Mouse (Mus musculus): ENCODE results near the gene Cpxm2.

The Cpxm2 gene

DNA sequence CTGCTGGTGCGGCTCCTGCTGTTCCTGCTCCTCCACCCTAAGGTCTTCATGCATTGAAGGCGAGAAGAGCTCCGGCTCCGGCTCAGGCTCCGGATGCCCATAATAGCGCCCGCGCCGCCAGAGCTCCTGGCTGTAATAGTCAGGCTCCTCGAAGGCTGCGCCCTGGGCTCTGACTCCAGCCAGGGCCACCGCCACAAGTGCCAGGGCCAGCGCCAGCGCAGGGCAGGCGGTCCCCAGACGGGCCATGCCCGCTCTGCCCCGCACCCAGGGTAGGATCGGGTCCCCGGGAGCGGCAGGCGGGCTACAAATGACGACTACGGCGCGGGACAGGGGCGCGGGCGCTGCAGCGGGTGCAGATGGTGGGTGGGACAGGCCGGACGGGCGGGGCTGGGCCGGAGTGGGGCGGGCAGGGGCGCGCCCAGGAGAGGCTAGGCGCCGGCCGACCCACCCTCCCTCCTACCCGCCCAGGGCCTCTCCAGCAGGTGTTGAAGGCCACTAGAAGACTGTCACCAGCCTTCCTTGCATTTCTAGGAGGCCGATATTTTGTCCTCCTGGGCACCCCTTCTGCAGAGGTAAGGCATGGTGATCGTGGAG, at the start of gene Cpxm2:
Cpxm2 (minus strand) TSS at position 372 of the 594 bp plus-strand sequence.
- no peak for DNase-seq (ENCODE audit: low read depth, low spot score)

DNA sequence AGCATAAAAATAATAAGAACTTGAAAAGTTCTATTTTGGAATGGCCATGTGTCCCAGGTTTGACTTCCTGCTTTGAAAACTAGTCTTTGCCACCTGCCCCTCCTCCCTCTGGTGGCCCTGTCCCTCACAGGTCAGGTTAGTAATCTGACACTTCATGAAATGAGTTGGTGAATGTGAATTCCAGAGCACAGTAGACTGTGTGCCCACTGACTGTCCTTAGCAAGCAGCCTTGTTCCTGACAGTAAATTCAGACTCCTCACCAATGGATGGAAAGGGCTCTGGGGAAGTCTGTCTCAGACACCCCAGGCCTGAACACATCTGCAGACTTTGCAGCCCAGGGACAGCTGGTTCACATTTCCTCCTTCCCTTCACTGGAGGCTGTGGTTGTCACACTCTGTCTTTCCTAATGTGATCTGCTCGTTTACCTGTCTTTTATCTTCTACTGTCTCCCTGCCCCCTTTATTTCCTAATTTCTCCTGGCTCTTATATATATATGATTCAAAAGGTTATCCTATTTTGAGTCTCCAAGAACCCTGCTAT, 49.6 kb upstream of the Cpxm2 start:
- DNase-seq (ENCODE audit: low read depth, low spot score), result peak; percentile 63

DNA sequence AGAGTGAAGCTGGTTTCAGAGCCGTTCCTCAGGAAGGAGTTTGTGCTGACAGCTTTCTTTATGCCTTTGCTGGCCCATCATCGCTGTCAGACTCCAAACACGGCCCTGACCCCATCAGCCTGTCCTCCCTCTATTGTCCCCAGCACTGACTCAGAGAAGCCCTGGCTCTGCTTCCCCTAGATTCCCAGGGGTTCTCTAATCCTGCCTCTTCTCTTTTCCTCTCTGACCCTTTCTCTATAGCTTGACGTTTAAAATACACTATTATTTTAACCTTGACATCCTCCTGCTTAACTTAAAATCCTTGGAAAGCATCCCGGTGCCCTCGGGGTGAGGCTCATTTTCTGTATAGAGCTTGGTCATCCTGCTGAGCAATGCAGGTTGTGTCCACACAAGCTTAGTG, 45.1 kb upstream of the Cpxm2 start:
- DNase-seq (ENCODE audit: low read depth, low spot score), result no peak

DNA sequence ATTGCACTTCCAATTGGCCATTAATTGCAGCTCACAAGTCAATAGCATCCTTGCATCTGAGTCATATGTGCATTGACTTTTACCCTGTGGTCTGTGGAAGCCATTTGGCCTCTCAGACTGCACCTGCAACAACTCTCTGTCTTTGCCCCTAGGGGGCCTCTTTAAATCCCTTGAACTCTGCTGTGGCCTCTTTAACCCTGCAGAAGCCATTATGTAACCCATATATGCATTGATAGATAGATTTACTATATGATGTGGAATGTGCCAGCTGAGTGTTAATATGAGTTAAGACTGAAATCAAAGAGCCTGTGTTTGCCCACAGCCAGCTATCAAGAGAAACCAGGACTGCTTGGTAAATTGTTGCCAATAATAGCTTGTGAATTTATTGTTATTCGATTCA, 44.3 kb upstream of the Cpxm2 start:
- peak; percentile 44 for DNase-seq (ENCODE audit: low read depth, low spot score)

DNA sequence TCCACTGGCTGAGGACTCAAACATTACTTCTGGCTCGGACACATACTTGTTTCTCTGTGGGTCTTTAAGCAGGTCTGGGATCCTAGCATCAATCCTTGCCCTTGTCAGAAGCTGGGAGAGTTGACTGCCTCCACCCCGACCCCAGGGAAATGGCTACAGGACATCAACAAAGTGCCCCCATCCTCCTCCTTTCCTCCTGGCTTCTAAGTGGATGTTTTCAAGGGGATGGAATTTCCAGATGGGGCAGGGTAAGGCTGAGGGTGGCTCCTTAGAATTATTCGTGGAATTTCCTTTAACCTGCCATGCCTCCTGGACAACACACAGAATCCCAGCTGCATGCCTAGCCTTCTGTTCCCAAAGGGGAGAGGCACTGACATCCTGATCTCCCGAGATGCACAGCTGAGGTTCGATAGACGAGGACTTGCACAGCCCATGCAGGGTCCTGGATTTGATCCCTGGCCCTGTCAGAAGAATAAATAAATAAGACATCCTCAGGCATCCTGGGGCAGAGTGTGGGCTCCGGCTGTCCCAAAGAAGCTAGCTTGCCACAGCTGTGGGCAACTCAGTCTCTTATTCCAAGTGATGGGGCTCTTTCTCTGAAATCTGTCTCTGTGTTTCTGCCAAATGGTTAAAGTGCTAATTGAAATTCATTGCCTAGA, 43.4 kb upstream of the Cpxm2 start:
- DNase-seq (ENCODE audit: low read depth, low spot score), result peak; percentile 59

DNA sequence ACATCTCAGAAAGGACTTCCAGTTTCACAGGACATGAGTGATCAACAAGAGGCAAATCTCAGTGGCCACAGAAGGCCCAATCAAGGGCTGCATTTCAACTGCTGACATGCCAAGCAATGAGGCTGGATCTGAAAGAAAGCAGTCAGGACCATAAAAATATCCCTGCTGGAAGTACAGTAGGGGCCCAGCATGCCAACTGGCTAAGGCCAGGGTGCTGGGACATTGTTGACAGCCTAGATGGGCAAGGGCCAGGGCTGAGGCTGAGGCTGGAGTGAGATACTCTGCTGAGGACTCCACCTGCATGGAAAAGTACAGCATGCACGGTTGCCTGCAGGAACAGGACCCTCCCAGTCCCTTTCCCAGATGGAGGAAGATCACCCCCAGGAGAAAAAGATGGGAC, 42.0 kb upstream of the Cpxm2 start:
- no peak for DNase-seq (ENCODE audit: low read depth, low spot score)

DNA sequence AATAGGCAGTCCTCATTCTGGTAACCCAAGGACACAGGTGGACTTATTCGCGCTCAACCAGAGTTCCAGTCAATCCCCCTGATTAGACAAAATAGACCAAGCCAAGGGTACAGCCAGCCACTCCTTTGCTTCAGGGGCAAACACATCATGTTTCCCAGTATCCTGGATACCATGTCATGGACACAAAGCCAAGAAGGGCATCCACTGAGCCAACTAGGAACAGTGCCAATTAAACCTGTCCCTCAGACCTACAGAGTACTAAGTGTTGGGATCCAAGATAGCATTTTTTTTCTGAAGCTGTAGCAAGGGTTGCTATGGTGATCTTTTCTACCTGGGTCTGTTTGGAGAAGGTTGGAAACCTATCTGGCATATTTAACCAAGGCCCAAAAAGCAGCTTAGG, 39.1 kb upstream of the Cpxm2 start:
- DNase-seq (ENCODE audit: low read depth, low spot score), result no peak

DNA sequence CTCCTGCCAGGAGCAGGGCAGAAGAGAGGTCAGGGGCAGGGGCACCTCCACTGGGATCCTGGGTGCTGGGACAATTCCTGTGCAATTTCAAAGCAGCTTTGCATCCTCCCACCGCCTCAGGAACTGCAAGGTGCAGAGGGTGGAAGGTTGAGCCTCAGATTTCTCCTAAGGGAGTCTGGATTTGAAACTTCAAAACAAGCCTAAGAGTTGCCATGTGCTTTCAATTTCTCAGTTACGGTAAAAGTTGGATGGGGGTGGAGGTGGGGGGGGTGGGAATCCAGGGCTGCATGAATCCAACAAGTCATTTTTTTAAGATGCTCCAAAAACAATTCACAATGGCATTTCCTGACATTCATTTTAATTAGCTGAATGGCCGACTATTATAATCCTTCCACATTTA, 32.9 kb upstream of the Cpxm2 start:
- DNase-seq (ENCODE audit: low read depth, low spot score), result no peak

DNA sequence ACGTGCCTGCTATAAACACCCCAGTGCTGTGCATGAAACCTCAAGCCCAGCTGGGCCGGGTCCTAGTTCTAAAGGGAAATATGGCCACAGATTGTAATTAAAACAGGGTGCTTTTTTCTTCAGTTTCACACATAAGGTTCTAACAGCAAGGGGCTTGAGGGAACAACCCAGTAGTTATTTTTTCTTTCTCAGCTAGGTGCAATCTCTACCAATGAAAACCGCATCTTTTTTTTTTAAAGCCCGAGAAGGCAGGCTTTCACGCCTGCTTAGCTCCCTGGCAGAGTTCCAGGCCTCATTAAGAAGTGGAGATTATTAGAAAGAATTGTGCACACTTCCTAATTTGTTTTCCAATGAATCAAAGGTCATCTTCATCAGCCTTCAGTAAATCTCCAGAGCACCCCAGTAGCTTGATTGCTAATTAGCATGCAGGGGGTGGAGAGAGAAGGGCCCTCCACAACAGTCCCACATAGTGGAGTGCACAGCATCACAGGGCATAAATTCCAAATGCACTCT, 29.4 kb upstream of the Cpxm2 start:
- DNase-seq (ENCODE audit: low read depth, low spot score), result no peak

DNA sequence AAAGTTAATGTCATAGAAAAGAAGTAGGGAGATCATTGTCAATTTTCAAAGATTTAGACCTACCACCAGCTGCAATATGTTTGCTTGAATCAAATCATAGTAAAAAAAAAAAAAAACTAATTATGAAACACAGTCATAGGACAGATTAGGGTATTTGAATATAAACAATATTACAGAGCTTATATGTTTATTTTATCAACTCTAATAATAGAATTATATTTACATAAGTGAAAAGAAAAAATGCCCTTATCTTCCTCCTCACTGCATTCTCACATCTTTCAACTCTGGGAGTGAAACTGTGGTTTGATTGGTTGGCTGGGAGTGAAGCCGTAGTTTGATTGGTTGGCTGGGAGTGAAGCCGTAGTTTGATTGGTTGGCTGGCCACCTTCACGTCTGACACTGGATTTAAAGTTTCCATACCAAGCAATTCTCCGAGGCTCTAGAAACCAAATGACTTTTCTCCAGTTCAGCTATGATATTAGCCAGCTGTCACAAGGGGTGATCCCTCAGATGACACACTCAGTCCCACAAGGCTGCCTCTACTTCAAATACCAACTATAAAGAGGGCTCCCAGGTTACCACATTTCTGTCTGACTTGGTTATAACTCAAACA, 27.2 kb upstream of the Cpxm2 start:
- no peak for DNase-seq (ENCODE audit: low read depth, low spot score)

DNA sequence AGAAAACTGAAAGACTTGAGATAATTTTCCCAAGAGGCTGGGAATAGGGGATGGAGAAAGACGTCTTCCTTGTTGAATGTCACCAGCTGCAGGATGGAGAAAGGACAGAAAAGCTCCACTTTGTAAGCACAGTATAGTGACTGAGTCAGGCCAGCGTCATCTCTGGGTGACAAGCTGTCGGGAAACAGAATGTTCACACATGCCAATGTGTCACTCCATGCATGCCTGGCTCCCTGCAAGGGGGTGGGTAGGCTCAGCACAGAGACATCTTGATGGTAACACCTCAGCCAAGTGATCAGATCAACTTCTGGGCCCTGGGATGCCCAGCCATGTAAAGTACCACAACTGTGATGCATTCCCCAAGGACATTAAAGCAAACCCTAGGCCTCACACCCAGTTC, 26.5 kb upstream of the Cpxm2 start:
- no peak for DNase-seq (ENCODE audit: low read depth, low spot score)

DNA sequence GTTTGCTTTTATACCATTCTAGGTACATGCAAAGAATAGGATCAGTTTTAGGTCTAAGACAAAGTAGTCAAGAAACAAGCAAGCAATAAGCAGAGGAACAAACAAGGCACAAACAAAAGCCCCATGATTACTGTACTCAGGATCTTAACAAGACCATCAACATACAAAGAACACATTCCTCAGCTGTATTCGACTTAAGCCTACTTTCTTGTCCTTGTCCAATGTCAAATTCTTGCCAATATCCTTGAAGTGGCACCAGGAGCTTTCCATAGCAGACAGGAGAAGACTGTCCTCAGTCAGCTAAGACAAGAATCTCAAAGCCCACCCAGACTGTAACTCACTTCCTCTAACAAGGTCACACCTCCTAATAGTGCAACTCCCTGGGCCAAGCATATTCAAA, 24.5 kb upstream of the Cpxm2 start:
- no peak for DNase-seq (ENCODE audit: low read depth, low spot score)

DNA sequence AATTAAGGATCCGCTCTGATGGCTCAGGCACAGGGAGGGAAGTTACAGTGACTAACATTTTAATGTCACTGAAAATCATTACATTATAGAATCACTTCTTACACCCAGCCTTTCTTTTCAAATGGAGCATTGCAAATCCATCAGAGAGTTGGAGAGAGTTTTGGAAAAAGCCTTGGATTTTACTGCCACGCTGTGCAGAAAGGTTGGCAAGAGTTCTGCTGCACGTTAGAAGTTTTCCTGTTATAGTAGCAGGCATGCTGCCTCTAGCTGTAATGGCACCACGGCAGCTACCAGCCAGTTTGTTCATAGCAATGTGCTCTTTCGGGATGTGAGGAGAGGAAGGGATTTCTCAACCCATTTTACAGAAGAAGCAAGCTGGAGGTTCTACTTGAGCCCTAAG, 20.2 kb upstream of the Cpxm2 start:
- no peak for DNase-seq (ENCODE audit: low read depth, low spot score)

DNA sequence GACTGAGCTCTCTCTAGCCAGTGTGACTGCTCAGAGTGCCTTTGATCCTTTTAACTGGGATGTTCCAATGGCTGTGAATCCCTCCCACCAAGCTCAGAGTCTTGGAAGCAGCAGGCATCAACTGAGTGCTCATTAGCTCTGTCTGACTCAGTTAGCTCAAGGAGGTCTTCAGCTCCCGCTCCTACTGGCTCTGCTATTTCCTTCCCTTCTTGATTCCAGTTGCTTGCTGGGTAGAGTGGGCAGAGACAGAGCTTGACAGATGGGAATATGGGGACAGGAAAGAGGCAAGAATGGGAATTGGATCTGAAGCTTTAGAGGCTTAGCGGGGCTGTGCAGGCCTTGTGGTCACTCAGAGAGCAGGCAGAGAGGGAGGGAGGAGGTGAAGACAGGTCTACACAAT, 19.8 kb upstream of the Cpxm2 start:
- no peak for DNase-seq (ENCODE audit: low read depth, low spot score)

DNA sequence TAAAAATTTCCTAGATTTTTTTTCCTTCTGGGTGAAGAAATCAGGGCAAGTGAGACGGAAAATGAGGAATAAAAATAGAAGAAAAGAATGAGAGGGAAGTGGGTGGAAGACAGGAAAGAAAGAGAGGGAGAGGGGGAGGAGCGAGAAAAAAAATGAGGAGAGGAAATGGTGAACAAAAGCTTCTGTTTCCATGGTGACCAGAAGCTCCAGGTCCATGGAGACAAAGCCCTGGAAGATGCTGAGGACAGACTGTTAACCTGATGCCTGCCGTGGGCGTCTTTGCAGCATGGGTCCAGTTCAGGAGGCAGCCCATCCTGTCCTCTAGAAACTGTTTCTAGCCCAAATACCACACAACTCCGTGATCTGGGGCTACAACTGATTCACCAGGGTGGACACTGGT, 17.7 kb upstream of the Cpxm2 start:
- no peak for DNase-seq (ENCODE audit: low read depth, low spot score)

DNA sequence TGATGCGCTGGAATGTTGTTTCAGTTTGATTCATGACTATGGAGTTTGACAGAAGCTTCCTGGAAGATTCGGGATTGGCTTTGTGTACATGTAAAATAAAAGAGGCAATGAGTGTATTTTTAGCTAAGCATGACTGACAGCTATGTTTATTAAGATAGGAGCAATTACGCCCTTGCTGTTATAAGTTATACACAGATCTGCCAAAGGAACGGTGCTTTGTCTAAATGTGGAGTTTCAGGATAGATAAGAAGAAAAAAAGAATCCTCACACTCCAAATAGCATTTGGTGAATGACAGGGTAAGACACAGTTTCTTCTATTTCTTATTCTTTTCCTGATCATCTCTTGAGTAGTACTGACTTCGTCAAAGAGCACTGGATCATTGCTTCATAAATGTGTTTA, 17.2 kb upstream of the Cpxm2 start:
- no peak for DNase-seq (ENCODE audit: low read depth, low spot score)

DNA sequence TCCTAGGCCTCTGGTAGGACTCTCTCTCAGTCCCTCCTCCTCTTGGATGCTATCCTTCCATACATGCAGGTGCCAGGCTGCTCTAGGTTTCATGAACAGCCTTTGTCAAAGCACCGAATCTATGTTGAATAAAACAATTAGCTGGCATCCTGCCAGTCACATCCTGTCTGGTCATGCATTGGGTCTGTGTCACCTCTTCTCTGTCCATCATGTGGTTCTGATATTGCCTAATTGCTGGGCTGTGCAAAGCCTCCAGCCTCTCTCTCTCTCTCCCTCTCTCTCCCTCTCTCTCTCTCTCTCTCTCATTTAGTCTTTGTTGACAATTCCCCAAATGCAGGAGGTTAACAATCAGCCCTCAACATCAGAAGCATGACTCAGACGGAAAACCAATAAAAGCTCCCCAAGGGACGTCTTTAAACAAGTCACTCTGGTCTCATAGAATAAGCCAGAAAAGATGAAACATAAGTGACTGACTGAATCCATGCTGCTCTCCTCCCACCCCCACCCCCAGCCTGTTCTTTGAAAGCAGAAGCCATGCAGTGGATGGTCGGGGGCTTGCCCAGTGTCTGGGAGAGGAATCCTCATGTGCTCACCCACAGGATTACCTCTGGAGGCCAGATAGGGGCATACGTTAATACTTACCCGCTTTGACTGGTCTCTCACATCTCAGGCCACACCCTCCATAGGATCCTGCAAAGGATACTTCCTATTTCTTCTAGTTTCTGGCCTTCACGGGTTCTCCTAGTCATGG, 15.1 kb upstream of the Cpxm2 start:
- no peak for DNase-seq (ENCODE audit: low read depth, low spot score)

DNA sequence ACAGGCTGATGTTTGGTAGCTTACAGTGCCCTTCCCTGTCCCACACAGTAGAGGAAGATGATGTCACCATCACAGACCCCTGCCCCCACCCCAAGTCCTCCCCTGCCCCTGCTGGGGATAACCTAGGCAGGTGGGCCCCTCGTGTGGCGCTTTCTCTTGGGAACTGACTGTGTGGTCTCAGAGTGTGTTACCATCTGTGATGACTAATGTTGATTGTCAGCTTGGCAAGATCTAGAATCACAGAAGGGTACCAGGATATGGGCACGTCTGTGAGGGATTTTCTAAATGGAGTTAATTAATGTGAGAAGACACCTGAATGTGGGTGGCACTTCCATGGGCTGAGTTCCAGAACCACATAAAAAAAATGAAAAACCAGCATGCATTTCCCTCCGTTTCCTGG, 12.7 kb upstream of the Cpxm2 start:
- DNase-seq (ENCODE audit: low read depth, low spot score), result no peak

DNA sequence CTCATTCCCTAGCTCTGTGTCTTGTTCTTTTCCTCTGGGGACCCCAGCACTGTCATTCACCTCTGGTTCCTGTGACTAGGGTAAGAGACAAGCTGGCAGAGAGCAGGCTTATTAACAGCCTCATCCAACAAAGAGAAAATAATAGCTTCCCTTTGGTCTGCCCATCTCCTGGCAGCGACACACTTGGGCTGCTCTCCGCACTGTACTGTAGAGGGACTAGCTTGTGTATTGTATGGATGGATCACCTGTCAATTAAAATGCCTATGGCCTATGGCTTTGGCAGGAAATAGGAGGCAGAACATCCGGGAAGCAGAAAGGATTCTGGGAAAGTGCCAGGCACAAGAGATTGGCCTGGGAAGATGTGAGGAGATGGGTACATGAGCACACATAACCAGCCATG, 7.7 kb upstream of the Cpxm2 start:
- no peak for DNase-seq (ENCODE audit: low read depth, low spot score)

DNA sequence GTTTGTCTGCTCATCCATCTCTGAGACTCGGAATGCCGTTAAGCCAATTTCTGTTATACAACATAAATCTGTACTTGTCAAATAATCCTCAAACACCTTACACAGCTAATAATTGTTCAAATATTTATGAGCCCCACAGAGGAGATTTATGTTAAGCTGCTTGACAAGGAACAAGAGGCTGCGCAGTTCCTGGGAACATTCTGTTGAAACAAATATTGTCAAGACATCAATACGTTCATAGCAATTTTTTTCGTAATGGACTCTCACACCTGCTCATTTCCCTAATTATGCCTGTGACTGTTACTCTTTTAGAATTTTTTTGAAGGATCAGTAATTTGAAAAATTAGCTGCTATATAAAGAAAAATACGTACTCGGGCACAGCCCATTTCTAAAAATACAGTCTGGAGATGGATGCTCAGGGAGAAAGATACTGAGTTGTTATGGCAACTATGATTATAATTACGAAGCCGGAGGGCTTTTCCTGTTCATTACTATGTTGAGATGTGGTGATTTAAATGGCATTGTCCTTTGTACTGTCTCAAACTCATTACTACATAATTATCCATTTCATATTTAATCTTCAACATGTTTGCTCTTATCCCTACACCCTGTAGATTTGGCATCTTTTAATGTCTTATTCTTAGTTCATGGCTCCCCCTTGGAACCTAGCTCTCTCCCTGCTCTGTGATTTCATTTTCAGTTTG, 3.9 kb upstream of the Cpxm2 start:
- DNase-seq (ENCODE audit: low read depth, low spot score), result no peak

DNA sequence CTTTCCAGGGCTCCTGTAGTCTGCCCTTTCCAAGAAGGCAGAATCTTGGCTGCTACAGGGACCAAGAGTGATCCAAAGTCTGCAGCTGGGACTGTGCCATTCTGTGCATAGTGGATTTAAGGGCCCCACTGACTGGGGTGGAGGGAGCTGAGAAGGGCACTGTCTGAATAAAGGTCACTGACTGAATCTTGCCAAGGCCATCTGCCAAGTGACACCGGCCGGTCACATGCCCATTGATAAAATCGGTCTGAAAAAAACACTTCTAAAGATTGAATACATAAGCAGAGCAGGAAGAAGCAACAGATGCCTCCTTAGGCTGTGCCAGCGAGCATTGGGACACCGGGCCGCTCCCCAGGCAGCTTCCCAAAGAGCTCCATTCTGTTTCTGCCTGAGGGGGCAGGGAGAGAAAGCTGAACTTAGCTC, 803 bp downstream of the Cpxm2 start:
- DNase-seq (ENCODE audit: low read depth, low spot score), result no peak

Measured in mesoderm, embryonic 11.5 days (tissue).